Mouse (Mus musculus): Measurements from ENCODE around the gene Nckap5.

DNA sequence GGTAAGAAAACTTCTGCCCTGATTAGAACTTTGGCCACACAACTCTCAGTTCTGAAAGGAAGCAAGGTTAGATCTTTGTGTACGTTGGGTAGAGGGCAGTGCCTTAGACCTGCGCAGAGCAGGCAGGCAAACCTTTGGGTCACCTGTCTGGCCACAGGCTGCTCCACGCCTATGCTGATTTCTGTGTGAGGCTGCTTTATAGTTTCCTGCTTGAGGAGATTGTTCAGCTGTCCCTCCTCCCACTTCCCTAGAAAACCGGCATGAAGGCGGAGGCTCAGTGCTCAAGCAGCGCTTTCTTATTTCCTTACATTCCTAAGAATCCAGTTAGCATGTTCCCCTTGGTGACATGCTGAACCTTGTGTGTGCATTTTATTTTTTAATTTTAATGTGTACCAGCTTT is 620.4 kb downstream of the Nckap5 start:
- TF ChIP-seq CTCF (IDR thresholded peaks at IDR 0.05; ENCODE audit: low read depth, low read length) = no peak
- no peak for TF ChIP-seq POLR2A (IDR thresholded peaks at IDR 0.05; ENCODE audit: insufficient read depth, low read length)
- TF ChIP-seq EP300 (IDR thresholded peaks at IDR 0.05; ENCODE audit: insufficient read depth, low read depth, low read length) = no peak

All from ES-Bruce4 (cell line).